Mouse (Mus musculus): ENCODE results near the gene Zbtb20.

DNA sequence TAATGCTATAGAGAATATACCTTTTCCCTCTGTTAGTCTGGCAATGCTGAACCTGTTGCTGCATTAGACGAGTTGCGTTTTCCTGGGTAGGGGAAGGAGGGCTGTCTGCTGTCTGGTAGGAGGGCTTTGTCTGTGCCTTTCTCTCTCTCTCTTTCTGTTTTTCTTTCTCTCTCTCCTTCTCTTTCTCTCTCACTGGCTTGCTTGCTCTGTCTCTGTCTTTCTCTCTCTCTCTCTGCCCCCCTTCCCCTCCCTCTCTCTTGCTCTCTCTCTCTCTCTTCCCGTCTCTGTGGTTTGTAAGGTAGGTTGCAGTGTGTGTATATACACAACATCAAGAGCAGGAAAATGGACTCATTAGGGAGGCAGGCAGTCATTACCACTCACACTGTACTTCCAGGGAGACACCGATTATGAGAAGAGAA is 31.6 kb downstream of the Zbtb20 start:
- TF ChIP-seq CTCF (IDR thresholded peaks at IDR 0.05; ENCODE audit: control insufficient read depth, insufficient read depth, insufficient read length) (no peak), MYOG (IDR thresholded peaks at IDR 0.05; ENCODE audit: control insufficient read depth, extremely low read depth, insufficient read length) (no peak), MYOD1 (IDR thresholded peaks at IDR 0.05; ENCODE audit: control insufficient read depth, insufficient read length, low read depth) (no peak), MAX (IDR thresholded peaks at IDR 0.05) (no peak), FOSL1 (IDR thresholded peaks at IDR 0.05; ENCODE audit: insufficient read depth, low read length, poor library complexity, severe bottlenecking) (no peak)

Data from C2C12 (cell line).